Mouse (Mus musculus): ENCODE measurements at regions not wholly inside any gene's neighbourhood (a gene's known extent, or its start where the extent isn't known, plus 50 kb on each side); places are given as distances from the start of the nearest gene placed in this dataset.
"Not testable (repeated sequence)": the region's sequence is repeated elsewhere in the genome, so short reads cannot be mapped to it uniquely, and the experiment has no call there.

DNA sequence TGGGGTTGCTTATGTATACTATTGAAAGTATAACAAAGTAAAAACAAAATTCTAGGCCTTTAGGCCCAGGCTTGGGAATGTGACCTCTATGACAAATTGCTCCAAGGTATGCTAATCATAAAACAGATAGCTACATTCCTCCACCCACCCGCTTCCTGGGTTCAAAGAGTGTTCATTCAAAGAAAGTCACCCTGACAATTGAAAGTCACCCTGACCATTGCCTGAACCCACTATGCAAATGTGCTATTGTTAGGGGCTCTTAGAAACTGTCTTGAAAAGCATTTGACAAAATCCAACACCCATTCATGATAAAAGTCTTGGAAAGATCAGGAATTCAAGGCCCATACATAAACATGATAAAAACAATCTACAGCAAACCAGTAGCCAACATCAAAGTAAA lies 1312.1 kb upstream of the Slc7a12 start:
- TF ChIP-seq POLR2A (IDR thresholded peaks at IDR 0.05; ENCODE audit: borderline replicate concordance, extremely low read depth, insufficient read depth, insufficient read length, poor library complexity, severe bottlenecking); CTCF (IDR thresholded peaks at IDR 0.05; ENCODE audit: borderline replicate concordance, extremely low read depth, insufficient read depth, insufficient read length): not testable (repeated sequence)
